Comparison of ENCODE assay signal across 20 mouse cellular contexts in the genomic region with DNA sequence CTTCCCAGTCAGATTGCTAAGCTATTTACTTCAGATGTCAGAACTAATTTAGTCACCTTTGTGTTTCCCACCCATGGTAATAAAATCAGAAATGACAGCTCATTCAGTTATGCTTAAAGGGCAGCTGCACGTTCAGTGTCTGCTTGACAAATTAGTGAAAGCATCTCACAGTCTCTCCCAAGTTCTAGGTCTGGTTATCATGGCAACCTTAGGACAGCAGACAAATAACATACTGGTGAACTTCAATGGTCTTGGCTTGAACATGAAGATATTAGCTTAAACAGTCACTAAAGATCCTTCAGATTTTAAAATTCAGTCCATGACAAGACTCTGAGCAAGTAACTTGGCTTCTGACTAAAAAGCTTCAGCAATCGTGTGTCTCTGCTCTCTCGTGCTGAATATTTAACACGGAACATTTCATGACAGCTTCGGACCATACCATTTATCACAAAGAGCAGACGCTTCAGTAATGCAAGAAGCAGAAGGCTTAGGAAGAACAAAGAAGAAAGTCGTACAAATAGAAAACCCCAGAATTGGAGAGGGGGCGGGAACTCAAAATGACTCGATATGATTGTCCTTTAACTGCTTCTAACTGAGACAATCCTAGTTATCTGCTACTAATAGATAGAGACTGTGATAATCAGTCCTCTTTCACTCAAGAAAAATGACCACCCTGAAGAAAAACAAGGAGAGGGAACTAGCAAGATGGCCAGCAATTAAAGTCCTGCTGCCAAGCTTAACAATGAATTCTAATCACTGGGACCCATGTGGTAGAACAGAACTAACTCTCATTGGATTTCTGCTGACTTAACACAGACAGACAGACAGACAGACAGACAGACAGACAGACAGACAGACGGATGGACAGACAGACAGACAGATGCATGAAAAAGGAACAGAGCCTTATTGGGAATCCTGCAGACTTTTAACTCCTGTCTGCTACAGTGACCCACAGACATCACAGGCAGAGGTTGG.
"Had no signal": no experiment of that assay in that cellular context is flagged by ENCODE, and none has a peak within 500 bp of the region (broad histone marks: within the 10 kb centered on the region; RNA-seq: fewer than 3 reads in every experiment).

No protein-coding gene starts in this region.

- H3K36me3 ChIP-seq: kidney, embryonic 15.5 days; limb, embryonic 12.5 days; limb, embryonic 15.5 days; midbrain, embryonic 13.5 days; neural tube, embryonic 13.5 days; stomach, embryonic 15.5 days had no signal

- DNase-seq: kidney, adult 8-10 months; kidney, postnatal 10 days; kidney, postnatal 36 days; left cerebral cortex, postnatal 4 days; liver, postnatal 0 days; lung, embryonic 14.5 days; right cerebral cortex, postnatal 25 days; spleen, adult 18-20 months; thymus, postnatal 36 days had no signal

- H3K9ac ChIP-seq: kidney, embryonic 15.5 days; limb, embryonic 12.5 days; limb, embryonic 15.5 days; liver, embryonic 14.5 days; liver, postnatal 0 days; lung, embryonic 14.5 days; midbrain, embryonic 13.5 days; neural tube, embryonic 13.5 days; stomach, embryonic 15.5 days had no signal

- H3K4me3 ChIP-seq: kidney, embryonic 15.5 days; limb, embryonic 12.5 days; limb, embryonic 15.5 days; midbrain, embryonic 13.5 days; myocyte; neural tube, embryonic 13.5 days; stomach, embryonic 15.5 days had no signal

- H3K4me1 ChIP-seq: kidney, embryonic 15.5 days; midbrain, embryonic 13.5 days; neural tube, embryonic 13.5 days; stomach, embryonic 15.5 days had no signal

- H3K27me3 ChIP-seq: kidney, embryonic 15.5 days; limb, embryonic 12.5 days; limb, embryonic 15.5 days; midbrain, embryonic 13.5 days; neural tube, embryonic 13.5 days; stomach, embryonic 15.5 days had no signal

- ATAC-seq: liver, postnatal 0 days; lung, postnatal 0 days; midbrain, embryonic 13.5 days had no signal

- H3K4me2 ChIP-seq: kidney, embryonic 15.5 days; limb, embryonic 12.5 days; limb, embryonic 15.5 days; liver, embryonic 11.5 days; lung, embryonic 14.5 days; midbrain, embryonic 13.5 days; neural tube, embryonic 13.5 days; stomach, embryonic 15.5 days had no signal

- H3K27ac ChIP-seq: kidney, embryonic 15.5 days; limb, embryonic 12.5 days; limb, embryonic 15.5 days; liver, embryonic 14.5 days; macrophage; midbrain, embryonic 13.5 days; neural tube, embryonic 13.5 days; stomach, embryonic 15.5 days had no signal

- H3K9me3 ChIP-seq: kidney, embryonic 15.5 days; limb, embryonic 12.5 days; limb, embryonic 15.5 days; midbrain, embryonic 13.5 days; neural tube, embryonic 13.5 days; stomach, embryonic 15.5 days had no signal
